Mouse (Mus musculus) C2C12 (cell line): ENCODE measurements around the gene Mgat4b.

Source experiments
- CTCF ChIP-seq: IDR thresholded peaks from one replicate; pipeline ENCODE4 v1.5.1; 2011; ENCODE audit not compliant: control insufficient read depth, insufficient read depth, insufficient read length
- MAX ChIP-seq: IDR thresholded peaks from one replicate; pipeline ENCODE4 v1.6.1; 2011; ENCODE audit warnings: mild to moderate bottlenecking, control low read depth
- MYOD1 ChIP-seq: IDR thresholded peaks from one replicate; pipeline ENCODE4 v1.6.1; 2011; ENCODE audit warnings: low read depth; ENCODE audit not compliant: control insufficient read depth, insufficient read length

DNA sequence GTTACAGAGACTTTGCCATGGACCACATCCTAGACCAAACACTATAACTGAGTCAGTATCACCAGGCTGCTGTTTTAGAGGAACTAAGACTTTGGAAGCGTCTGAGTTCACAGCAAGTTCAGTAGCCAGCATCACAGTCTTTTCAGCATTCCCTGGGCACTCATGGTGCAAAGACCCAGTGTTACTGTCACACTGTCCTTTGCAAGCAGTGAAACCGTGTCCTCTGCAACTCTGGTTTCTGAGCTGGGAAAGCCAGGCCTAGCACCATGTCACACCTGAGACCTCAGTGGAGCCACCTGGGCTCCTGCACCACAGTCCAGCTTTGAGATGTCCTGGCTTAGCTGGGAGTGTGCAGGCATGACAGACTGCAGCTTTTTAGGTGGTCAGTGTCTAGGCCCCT, 11.8 kb upstream of the Mgat4b start:
- no peak for TF ChIP-seq CTCF
- no peak for TF ChIP-seq MAX
- no peak for TF ChIP-seq MYOD1
